Mouse (Mus musculus) hindbrain, embryonic 10.5 days (tissue): ENCODE measurements around the gene Baz1b. TPM values are rescaled to one million over a fixed set of nuclear protein-coding genes. Genes with fewer than 3 reads are reported as not detected.

Experiments used
- DNase-seq: peaks from one replicate; pipeline ENCODE4 v3.0.0-alpha.2; 2017; ENCODE audit warnings: low spot score
- H3K27ac ChIP-seq: fragments of 300-500 bp; sonication (generic); 2 replicates; pipeline ENCODE4 v1.5.1; 2016; ENCODE audit warnings: mild to moderate bottlenecking, moderate library complexity
- H3K27me3 ChIP-seq: fragments of 300-500 bp; sonication (generic); 2 replicates; pipeline ENCODE4 v1.6.1; 2016; ENCODE audit warnings: mild to moderate bottlenecking; ENCODE audit not compliant: poor library complexity, insufficient read depth, severe bottlenecking
- H3K36me3 ChIP-seq: fragments of 300-500 bp; sonication (generic); 2 replicates; pipeline ENCODE4 v1.6.1; 2016; ENCODE audit warnings: mild to moderate bottlenecking, moderate library complexity
- H3K4me1 ChIP-seq: fragments of 300-500 bp; sonication (generic); replicated peaks from 2 replicates; pipeline ENCODE4 v1.6.1; 2016; ENCODE audit warnings: mild to moderate bottlenecking
- H3K4me3 ChIP-seq: fragments of 300-500 bp; sonication (generic); 2 replicates; pipeline ENCODE4 v1.5.1; 2016; ENCODE audit warnings: mild to moderate bottlenecking, moderate library complexity
- H3K9me3 ChIP-seq: fragments of 300-500 bp; sonication (generic); 2 replicates; pipeline ENCODE4 v1.6.1; 2016; ENCODE audit warnings: mild to moderate bottlenecking, moderate library complexity
- WGBS: fragments of 180-500 bp; shearing (Covaris S2); methylation state at CpG from one replicate; pipeline ENCODE4 v1.1.7; 2016; 5-methylcytosine and 5-hydroxymethylcytosine counted together
- polyA plus RNA-seq: library from polyadenylated mRNA; unstranded; fragments of >200 nt; fragmentation: Nextera tagmentation; extraction: Ambion mirVana; gene quantifications from 2 replicates; pipeline ENCODE4 v1.2.1, GENCODE M21; 2016

The Baz1b gene
- polyA plus RNA-seq, 1 experiment from 2014 or later, result 41.1 TPM

DNA sequence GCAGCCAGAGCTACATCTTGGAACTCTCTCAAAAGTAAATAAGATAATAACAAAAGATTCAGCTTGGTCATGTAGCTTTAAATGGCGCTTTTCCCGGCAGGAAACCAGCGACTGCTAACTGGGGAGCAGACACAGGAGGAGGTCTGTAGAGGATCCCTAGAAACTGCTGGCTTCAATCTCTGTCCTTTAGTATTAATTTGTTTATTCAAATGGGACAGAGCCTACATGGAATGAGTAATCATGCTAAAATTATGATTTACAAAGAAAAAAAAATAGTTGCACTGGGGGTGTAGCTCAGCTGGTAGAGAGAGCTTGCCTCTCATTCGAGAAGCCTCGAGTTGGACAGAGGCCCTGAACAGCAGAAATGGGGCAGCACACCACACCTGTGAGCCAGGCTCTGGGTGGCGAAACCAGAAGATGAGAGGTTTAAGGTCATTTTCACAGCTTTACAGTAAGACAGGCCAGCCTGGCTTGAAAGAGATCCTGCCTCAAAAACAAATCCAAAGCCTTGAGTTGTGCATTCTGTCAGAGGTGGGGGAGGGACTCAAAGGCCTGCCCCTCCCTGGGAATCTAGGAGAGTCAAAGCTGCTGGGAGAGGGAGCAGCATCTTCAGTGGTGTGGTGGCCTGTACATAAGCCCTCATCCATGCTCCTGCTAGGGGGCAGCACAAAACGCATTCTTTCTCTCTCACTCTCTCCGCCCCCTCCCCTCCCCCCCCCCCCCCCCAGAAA is 3.8 kb upstream of the Baz1b start:
- no peak overlapping the region for H3K4me3 ChIP-seq
- no peaks in the 10 kb centered on the region for H3K27me3 ChIP-seq
- peaks cover 5% of the 10 kb centered on the region; the same call in 1 of the 2 replicates for H3K9me3 ChIP-seq
- no peaks in the 10 kb centered on the region; the same call in 1 of the 2 replicates for H3K4me1 ChIP-seq
- peaks cover 63% of the 10 kb centered on the region for H3K36me3 ChIP-seq
- DNase-seq, result no peak
- H3K27ac ChIP-seq, result no peak overlapping the region
- 61% methylated on average over 8 of the region's 8 CpGs for WGBS

DNA sequence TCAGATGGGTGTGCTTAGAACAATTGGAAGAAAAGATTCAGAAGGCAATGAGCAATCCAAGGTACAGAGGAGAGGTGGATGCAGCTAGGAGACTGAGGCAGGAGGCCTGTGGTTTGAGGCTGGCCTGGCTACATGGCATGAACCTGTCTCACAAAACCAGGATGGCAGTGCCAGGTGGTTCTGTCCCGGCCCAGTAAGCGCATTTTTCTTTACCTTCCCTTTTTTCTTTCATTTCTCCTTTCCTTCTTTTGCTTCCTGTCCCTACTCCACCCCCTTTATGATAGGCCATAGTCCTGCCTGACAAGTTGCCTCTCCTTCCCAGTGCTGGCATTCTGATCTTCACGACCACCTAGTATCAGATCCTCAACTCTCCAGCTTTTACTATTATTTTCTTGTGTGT is 2.0 kb upstream of the Baz1b start:
- Histone ChIP-seq H3K27me3 (no peaks in the 10 kb centered on the region), H3K9me3 (peaks cover 5% of the 10 kb centered on the region; the same call in 1 of the 2 replicates), H3K4me3 (no peak overlapping the region), H3K4me1 (peaks cover 17% of the 10 kb centered on the region), H3K27ac (no peak overlapping the region), H3K36me3 (peaks cover 57% of the 10 kb centered on the region)
- 92% methylated on average over 3 of the region's 3 CpGs for WGBS
- DNase-seq, result no peak

DNA sequence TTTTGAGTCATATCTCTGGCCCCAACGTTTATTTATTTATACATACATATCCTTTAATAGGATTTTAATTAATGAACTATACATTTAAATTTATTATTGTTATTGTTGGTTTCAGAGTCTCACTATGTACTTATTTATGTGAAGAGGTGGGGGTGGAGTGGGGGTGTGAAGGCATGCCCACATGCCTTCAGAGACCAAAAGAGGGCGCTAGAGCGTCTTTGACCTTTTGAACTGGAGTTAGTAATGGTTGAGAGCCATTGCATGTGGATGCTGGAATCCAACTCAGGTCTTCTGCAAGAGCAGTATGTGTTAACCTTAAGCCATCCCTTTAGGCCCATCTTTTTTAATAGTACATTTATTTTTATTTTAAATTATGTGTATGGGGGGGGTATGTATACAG is 1.5 kb upstream of the Baz1b start:
- Histone ChIP-seq H3K27me3 (no peaks in the 10 kb centered on the region), H3K27ac (no peak overlapping the region), H3K4me3 (peak overlapping the region; percentile 98; the same call in 1 of the 2 replicates), H3K4me1 (peaks cover 21% of the 10 kb centered on the region), H3K36me3 (peaks cover 57% of the 10 kb centered on the region), H3K9me3 (peaks cover 5% of the 10 kb centered on the region; the same call in 1 of the 2 replicates)
- WGBS, result 28% methylated on average over 3 of the region's 3 CpGs
- no peak for DNase-seq

DNA sequence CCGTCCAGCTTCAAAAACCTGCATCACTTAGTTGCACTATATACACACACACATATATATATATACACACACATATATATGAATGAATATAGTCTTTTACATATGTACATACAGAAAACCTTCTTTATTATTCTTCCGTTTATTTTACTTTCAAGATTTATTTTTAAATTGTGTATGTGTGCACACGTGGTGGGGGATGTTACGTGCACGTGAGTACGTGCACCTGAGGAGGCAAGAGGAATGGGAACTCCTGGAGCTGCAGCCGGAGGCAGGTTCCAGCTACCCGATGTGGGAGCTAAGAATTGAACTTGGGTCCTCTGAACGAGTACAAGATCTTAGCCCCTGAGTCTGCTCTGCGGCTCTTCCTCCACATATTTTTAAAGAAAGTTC is 838 bp upstream of the Baz1b start:
- H3K27me3 ChIP-seq, result no peaks in the 10 kb centered on the region
- DNase-seq, result no peak
- peaks cover 5% of the 10 kb centered on the region; the same call in 1 of the 2 replicates for H3K9me3 ChIP-seq
- H3K4me3 ChIP-seq, result peak overlapping the region; percentile 98
- 22% methylated on average over 10 of the region's 10 CpGs for WGBS
- peaks cover 57% of the 10 kb centered on the region for H3K36me3 ChIP-seq
- H3K27ac ChIP-seq, result peak overlapping the region; percentile 99
- peaks cover 21% of the 10 kb centered on the region for H3K4me1 ChIP-seq

GRCm38 (mm10) chr5:135187349-135188213 is 517 bp downstream of the Baz1b start:
- Histone ChIP-seq H3K4me3 (peak overlapping the region; percentile 98), H3K36me3 (peaks cover 57% of the 10 kb centered on the region), H3K9me3 (peaks cover 5% of the 10 kb centered on the region; the same call in 1 of the 2 replicates), H3K27me3 (no peaks in the 10 kb centered on the region), H3K27ac (peak overlapping the region; percentile 99), H3K4me1 (peaks cover 31% of the 10 kb centered on the region)
- no peak for DNase-seq
- WGBS, result under 1% methylated on average over 102 of the region's 102 CpGs

- peak overlapping the region; percentile 99 for H3K27ac ChIP-seq
- no peak for DNase-seq
- WGBS, result 0% methylated on average over 8 of the region's 8 CpGs
- H3K9me3 ChIP-seq, result peaks cover 5% of the 10 kb centered on the region; the same call in 1 of the 2 replicates
- peaks cover 57% of the 10 kb centered on the region for H3K36me3 ChIP-seq
- peak overlapping the region; percentile 98 for H3K4me3 ChIP-seq
- peaks cover 35% of the 10 kb centered on the region for H3K4me1 ChIP-seq
- no peaks in the 10 kb centered on the region for H3K27me3 ChIP-seq
Observed at GRCm38 (mm10) chr5:135188214-135188554, 1.1 kb downstream of the Baz1b start.

DNA sequence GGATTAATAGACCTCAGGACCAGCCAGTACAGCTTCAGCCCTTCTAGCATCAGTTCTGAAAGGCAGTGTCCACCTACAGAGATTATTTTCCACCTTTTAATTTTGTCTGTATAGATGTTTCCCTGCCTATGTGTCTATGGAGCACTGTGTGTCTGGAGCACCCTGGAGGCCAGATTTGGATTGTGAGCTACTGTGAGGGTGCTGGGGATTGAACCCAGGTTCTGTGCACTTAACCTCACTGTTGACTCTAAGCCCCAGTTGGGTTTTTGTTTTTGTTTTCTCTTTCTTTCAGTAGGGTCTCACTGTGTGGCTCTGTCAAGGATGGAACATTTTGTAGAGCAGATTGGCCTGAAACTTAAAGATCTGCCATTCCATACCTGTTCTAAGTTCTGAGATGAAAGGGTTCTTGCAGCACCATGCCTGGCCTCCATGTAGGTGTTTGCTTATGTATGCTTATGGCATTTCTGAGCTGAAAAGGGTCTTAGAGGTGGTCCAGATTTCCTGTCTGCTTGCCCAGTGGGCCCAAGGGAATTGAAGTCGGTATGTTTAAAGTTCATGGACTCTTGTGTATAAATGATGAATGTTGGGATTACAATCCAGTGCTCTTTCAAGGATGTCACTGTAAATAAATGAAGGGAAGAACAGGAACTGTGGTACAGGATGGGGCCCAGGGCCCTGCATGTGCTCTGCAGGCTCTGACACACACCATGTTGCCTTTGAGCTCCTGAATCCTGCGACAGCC is 2.4 kb downstream of the Baz1b start:
- peaks cover 60% of the 10 kb centered on the region for H3K36me3 ChIP-seq
- H3K27ac ChIP-seq, result no peak overlapping the region
- peaks cover 35% of the 10 kb centered on the region for H3K4me1 ChIP-seq
- H3K27me3 ChIP-seq, result no peaks in the 10 kb centered on the region
- 71% methylated on average over 2 of the region's 2 CpGs for WGBS
- H3K4me3 ChIP-seq, result peak overlapping the region; percentile 98
- peaks cover 2% of the 10 kb centered on the region; the same call in 1 of the 2 replicates for H3K9me3 ChIP-seq
- no peak for DNase-seq

DNA sequence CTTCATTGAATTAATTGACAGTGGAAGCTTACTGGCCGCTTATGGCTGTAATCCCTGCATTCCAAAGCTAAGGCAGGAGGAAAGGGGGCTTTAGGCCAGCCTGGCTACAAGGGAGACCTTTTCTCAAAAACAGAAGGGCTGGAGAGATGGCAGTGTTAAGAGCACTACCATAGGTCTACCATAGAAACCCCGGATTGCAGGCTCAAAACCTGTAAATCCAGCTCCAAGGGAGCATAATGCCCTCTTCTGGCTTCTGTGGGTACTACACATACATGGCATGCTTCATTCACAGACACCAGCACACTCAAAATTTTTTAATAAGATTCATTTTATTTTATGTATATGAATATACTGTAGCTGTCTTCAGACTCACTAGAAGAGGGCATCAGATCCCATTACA is 4.6 kb downstream of the Baz1b start:
- peaks cover 35% of the 10 kb centered on the region for H3K4me1 ChIP-seq
- H3K9me3 ChIP-seq, result no peaks in the 10 kb centered on the region
- no peak overlapping the region for H3K27ac ChIP-seq
- H3K27me3 ChIP-seq, result no peaks in the 10 kb centered on the region
- H3K4me3 ChIP-seq, result 0 out of 2 replicates have a peak overlapping the region, but pooled peaks have one; percentile 6
- 48% methylated on average over 2 of the region's 2 CpGs for WGBS
- H3K36me3 ChIP-seq, result peaks cover 76% of the 10 kb centered on the region
- DNase-seq, result peak; percentile 66

GRCm38 (mm10) chr5:135192431-135192830 is 5.4 kb downstream of the Baz1b start:
- Histone ChIP-seq H3K36me3 (peaks cover 85% of the 10 kb centered on the region), H3K27me3 (no peaks in the 10 kb centered on the region), H3K4me1 (peaks cover 35% of the 10 kb centered on the region), H3K9me3 (no peaks in the 10 kb centered on the region), H3K27ac (no peak overlapping the region), H3K4me3 (no peak overlapping the region)
- no peak for DNase-seq
- 91% methylated on average over 1 of the region's 1 CpGs for WGBS

DNA sequence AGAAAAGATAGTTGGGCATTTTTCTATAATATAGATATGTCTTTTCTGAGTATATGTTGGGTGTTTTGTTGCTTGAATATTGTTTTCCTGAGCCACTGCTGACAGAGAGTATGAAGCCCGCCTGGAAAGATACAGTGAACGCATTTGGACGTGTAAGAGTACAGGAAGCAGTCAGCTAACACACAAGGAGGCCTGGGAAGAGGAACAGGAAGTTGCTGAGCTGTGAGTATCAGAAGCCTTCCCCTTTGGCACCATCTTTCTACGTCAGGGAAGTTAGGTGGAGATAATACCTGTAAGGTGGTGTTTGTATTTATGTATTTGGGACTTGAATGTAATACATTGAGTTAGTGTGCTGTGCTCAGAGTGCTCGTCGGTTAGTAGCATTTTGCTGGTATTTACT is 9.3 kb downstream of the Baz1b start:
- Histone ChIP-seq H3K9me3 (no peaks in the 10 kb centered on the region), H3K4me1 (peaks cover 14% of the 10 kb centered on the region), H3K27me3 (no peaks in the 10 kb centered on the region), H3K36me3 (peaks cover 100% of the 10 kb centered on the region), H3K27ac (no peak overlapping the region), H3K4me3 (no peak overlapping the region)
- DNase-seq, result no peak
- WGBS, result 90% methylated on average over 6 of the region's 6 CpGs

- Histone ChIP-seq H3K27me3 (no peaks in the 10 kb centered on the region), H3K4me3 (no peak overlapping the region), H3K36me3 (peaks cover 95% of the 10 kb centered on the region), H3K4me1 (no peaks in the 10 kb centered on the region), H3K27ac (no peak overlapping the region), H3K9me3 (no peaks in the 10 kb centered on the region)
- WGBS, result 82% methylated on average over 3 of the region's 3 CpGs
- DNase-seq, result no peak
Observed at GRCm38 (mm10) chr5:135202763-135203162, 15.7 kb downstream of the Baz1b start.

GRCm38 (mm10) chr5:135208197-135208596 is 21.1 kb downstream of the Baz1b start:
- no peak overlapping the region for H3K4me3 ChIP-seq
- no peaks in the 10 kb centered on the region for H3K27me3 ChIP-seq
- no peaks in the 10 kb centered on the region for H3K9me3 ChIP-seq
- WGBS, result 96% methylated on average over 1 of the region's 1 CpGs
- H3K27ac ChIP-seq, result no peak overlapping the region
- peaks cover 99% of the 10 kb centered on the region for H3K36me3 ChIP-seq
- no peaks in the 10 kb centered on the region for H3K4me1 ChIP-seq
- DNase-seq, result no peak
